Mouse (Mus musculus): Measurements from ENCODE around the gene 5730522E02Rik. TPM values are rescaled to one million over a fixed set of nuclear protein-coding genes. Genes with fewer than 3 reads are reported as not detected.

5730522E02Rik gene
- polyA plus RNA-seq, 1 experiment, result 0.29 TPM

DNA sequence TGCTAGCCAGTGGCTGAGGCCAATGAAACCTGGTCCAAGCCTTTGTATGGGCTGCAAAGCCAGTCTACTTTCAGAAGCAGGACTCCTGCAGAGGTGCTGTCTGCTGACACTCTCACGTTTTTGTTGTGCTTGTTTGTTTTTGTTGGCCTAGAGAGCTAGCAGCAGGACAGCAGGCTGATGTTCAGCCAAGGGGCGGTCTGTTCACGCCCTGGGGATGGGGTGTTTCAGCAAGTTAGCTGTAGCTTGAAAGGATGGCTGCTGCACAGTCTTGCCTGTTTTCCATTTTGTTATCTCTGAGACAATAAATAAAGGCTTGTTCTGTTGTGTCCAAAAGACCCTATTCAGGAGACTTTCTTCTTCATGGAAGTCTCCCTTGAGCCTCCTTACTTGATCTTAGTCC, 618.3 kb downstream of the 5730522E02Rik start:
- 49% methylated on average over 3 of the region's 3 CpGs for WGBS
- no peak overlapping the region for H3K4me3 ChIP-seq (ENCODE audit: extremely low read depth, insufficient read depth, insufficient read length)
- H3K36me3 ChIP-seq (ENCODE audit: control insufficient read depth, insufficient read depth, low read length), result no peaks in the 10 kb centered on the region
- no peak for TF ChIP-seq POLR2A (IDR thresholded peaks at IDR 0.05; ENCODE audit: low read depth, low read length)
- TF ChIP-seq CTCF (IDR thresholded peaks at IDR 0.05; ENCODE audit: extremely low read depth, insufficient read depth, insufficient read length, insufficient replicate concordance), result no peak
- H3K4me1 ChIP-seq (ENCODE audit: control insufficient read depth, insufficient read depth, insufficient read length), result no peaks in the 10 kb centered on the region
- H3K27me3 ChIP-seq (ENCODE audit: control insufficient read depth, insufficient read depth, low read length), result no peaks in the 10 kb centered on the region
- H3K27ac ChIP-seq (ENCODE audit: insufficient read depth, low read length), result no peak overlapping the region
- no peak for DNase-seq (ENCODE audit: low read depth in 1 of 2, low spot score in 2 of 2)

DNA sequence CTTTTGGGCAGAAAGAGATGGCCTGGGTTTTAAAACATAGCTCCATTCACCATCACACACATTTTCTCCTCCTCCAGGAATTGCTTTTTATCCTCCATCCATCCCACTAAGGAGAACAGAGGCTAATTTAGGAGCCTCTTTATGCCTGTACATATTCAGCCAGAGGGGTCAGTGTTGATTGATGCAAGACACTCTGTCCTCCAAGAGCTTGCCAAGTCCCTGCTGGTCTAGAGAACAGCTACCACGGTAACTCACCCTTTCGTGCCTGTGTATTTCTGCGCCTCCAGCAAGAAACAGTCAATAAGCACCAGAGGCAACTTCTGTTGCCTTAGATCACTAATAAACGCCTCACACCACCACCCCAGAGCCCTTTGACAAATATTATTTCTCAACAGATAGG, 620.3 kb downstream of the 5730522E02Rik start:
- no peaks in the 10 kb centered on the region for H3K36me3 ChIP-seq (ENCODE audit: control insufficient read depth, insufficient read depth, low read length)
- no peaks in the 10 kb centered on the region for H3K4me1 ChIP-seq (ENCODE audit: control insufficient read depth, insufficient read depth, insufficient read length)
- WGBS, result 72% methylated on average over 4 of the region's 4 CpGs
- H3K27ac ChIP-seq (ENCODE audit: insufficient read depth, low read length), result no peak overlapping the region
- no peak for DNase-seq (ENCODE audit: low read depth in 1 of 2, low spot score in 2 of 2)
- TF ChIP-seq CTCF (IDR thresholded peaks at IDR 0.05; ENCODE audit: extremely low read depth, insufficient read depth, insufficient read length, insufficient replicate concordance), result no peak
- TF ChIP-seq POLR2A (IDR thresholded peaks at IDR 0.05; ENCODE audit: low read depth, low read length), result no peak
- H3K27me3 ChIP-seq (ENCODE audit: control insufficient read depth, insufficient read depth, low read length), result no peaks in the 10 kb centered on the region
- no peak overlapping the region for H3K4me3 ChIP-seq (ENCODE audit: extremely low read depth, insufficient read depth, insufficient read length)

DNA sequence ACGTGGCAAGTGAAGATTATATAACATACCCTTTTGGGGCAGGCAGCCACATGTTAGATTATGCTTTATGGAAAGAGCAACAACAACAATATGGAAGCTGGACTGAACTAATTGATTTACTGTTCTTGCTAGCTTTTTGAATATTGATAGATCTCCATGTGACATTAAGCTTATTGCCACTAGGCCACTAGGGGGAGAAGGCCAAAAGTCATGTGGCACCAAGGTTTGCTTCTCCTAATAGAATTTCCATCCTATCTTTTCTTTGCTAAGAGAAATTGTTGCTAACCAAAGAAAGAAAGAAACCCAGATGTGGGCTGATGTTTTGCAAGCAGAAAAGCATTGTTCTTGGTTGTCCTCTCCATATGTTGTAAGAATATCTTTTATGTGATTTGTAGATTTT, 621.1 kb downstream of the 5730522E02Rik start:
- DNase-seq (ENCODE audit: low read depth in 1 of 2, low spot score in 2 of 2), result no peak
- H3K36me3 ChIP-seq (ENCODE audit: control insufficient read depth, insufficient read depth, low read length), result no peaks in the 10 kb centered on the region
- no peaks in the 10 kb centered on the region for H3K27me3 ChIP-seq (ENCODE audit: control insufficient read depth, insufficient read depth, low read length)
- H3K27ac ChIP-seq (ENCODE audit: insufficient read depth, low read length), result no peak overlapping the region
- WGBS, result 57% methylated on average over 1 of the region's 1 CpGs
- TF ChIP-seq POLR2A (IDR thresholded peaks at IDR 0.05; ENCODE audit: low read depth, low read length) (no peak), CTCF (IDR thresholded peaks at IDR 0.05; ENCODE audit: extremely low read depth, insufficient read depth, insufficient read length, insufficient replicate concordance) (no peak)
- H3K4me3 ChIP-seq (ENCODE audit: extremely low read depth, insufficient read depth, insufficient read length), result no peak overlapping the region
- H3K4me1 ChIP-seq (ENCODE audit: control insufficient read depth, insufficient read depth, insufficient read length), result no peaks in the 10 kb centered on the region

DNA sequence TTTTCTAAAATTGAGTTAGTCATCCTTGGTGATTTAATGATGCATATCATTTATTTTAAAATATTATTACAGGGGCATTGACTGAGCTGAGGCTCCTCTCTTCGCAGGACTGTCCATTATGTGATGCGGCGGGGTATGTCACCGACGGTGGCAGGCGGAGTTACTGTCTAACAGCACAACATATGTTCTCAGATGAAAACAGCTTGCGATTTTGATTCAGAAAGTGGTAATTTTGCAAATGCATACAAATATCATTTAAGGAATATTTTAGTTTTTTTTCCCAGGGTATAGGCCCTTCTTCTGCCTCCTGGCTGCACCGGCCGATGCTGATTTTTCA, 636.5 kb downstream of the 5730522E02Rik start:
- no peaks in the 10 kb centered on the region for H3K36me3 ChIP-seq (ENCODE audit: control insufficient read depth, insufficient read depth, low read length)
- no peaks in the 10 kb centered on the region for H3K27me3 ChIP-seq (ENCODE audit: control insufficient read depth, insufficient read depth, low read length)
- no peak for TF ChIP-seq POLR2A (IDR thresholded peaks at IDR 0.05; ENCODE audit: low read depth, low read length)
- TF ChIP-seq CTCF (IDR thresholded peaks at IDR 0.05; ENCODE audit: extremely low read depth, insufficient read depth, insufficient read length, insufficient replicate concordance), result no peak
- no peak overlapping the region for H3K4me3 ChIP-seq (ENCODE audit: extremely low read depth, insufficient read depth, insufficient read length)
- H3K27ac ChIP-seq (ENCODE audit: insufficient read depth, low read length), result no peak overlapping the region
- WGBS, result 94% methylated on average over 9 of the region's 9 CpGs
- no peak for DNase-seq (ENCODE audit: low read depth in 1 of 2, low spot score in 2 of 2)
- no peaks in the 10 kb centered on the region for H3K4me1 ChIP-seq (ENCODE audit: control insufficient read depth, insufficient read depth, insufficient read length)

DNA sequence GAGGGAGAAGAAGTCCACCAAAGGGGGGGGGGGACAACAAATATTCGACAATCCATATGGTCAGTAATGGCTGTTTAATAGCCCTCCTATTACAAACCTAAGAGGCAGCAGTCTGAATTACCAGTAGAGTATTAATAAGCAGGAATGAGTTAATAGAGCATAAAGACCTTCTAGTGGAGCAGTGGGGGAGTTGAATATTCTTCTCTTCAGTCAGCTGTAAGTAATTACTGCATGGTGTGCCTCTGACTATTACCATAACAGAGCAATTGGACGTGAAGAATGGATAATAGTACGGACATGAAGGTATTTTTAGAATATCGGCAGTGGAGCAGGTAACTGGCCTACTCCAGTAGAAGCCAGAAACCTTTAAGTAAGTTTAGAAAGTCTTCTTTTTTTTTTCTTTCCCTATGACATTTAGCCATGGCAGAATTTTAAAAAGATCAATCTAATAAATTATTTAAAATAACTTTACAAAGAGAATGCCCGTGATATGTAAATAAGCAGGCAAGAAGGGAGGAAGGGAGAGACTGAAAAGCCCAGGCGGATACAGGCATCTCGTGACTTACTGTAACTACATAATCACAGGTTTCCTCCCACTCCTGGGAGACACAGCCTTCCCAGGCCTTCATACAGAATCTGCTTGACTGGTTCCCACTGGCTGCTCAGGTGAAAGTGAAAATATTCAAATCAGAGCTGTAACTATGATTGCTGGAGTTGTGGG, 637.0 kb downstream of the 5730522E02Rik start:
- WGBS, result 82% methylated on average over 7 of the region's 7 CpGs
- TF ChIP-seq POLR2A (IDR thresholded peaks at IDR 0.05; ENCODE audit: low read depth, low read length) (no peak), CTCF (IDR thresholded peaks at IDR 0.05; ENCODE audit: extremely low read depth, insufficient read depth, insufficient read length, insufficient replicate concordance) (no peak)
- Histone ChIP-seq H3K27me3 (ENCODE audit: control insufficient read depth, insufficient read depth, low read length) (no peaks in the 10 kb centered on the region), H3K4me3 (ENCODE audit: extremely low read depth, insufficient read depth, insufficient read length) (no peak overlapping the region), H3K4me1 (ENCODE audit: control insufficient read depth, insufficient read depth, insufficient read length) (no peaks in the 10 kb centered on the region), H3K27ac (ENCODE audit: insufficient read depth, low read length) (no peak overlapping the region), H3K36me3 (ENCODE audit: control insufficient read depth, insufficient read depth, low read length) (no peaks in the 10 kb centered on the region)
- DNase-seq (ENCODE audit: low read depth in 1 of 2, low spot score in 2 of 2), result no peak

DNA sequence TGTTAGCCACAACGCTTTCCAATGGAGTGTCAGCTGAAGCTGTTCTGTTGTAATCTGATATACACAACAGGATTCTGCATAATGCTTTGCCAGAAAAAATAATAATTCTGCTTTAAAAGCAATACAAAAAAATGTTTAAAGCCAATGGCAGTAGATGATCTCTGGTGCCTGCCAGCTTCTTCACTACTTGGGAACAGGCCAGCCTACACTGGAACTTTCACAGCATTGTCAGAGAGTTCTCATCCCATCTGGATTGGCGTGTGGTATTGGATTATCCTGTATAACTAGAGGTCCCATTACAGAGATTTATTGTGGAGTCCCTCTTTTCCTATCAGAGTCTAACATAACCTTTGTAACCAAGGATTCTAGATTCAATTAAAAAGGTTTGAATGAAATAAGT, 639.2 kb downstream of the 5730522E02Rik start:
- Histone ChIP-seq H3K27me3 (ENCODE audit: control insufficient read depth, insufficient read depth, low read length) (no peaks in the 10 kb centered on the region), H3K4me1 (ENCODE audit: control insufficient read depth, insufficient read depth, insufficient read length) (no peaks in the 10 kb centered on the region), H3K4me3 (ENCODE audit: extremely low read depth, insufficient read depth, insufficient read length) (no peak overlapping the region), H3K36me3 (ENCODE audit: control insufficient read depth, insufficient read depth, low read length) (no peaks in the 10 kb centered on the region), H3K27ac (ENCODE audit: insufficient read depth, low read length) (no peak overlapping the region)
- no peak for DNase-seq (ENCODE audit: low read depth in 1 of 2, low spot score in 2 of 2)
- TF ChIP-seq POLR2A (IDR thresholded peaks at IDR 0.05; ENCODE audit: low read depth, low read length), result no peak
- no peak for TF ChIP-seq CTCF (IDR thresholded peaks at IDR 0.05; ENCODE audit: extremely low read depth, insufficient read depth, insufficient read length, insufficient replicate concordance)
- 73% methylated on average over 2 of the region's 2 CpGs for WGBS

Other genes with a start within 250 kb of the 5730522E02Rik start
- 1.1 and 1.6 TPM in 2 replicates for gene Fancl, start 175.4 kb upstream of the 5730522E02Rik start, polyA plus RNA-seq (2012; rRNA removed)